Mouse (Mus musculus): ENCODE data around the gene Scamp2. TPM values are rescaled to one million over a fixed set of nuclear protein-coding genes. Genes with fewer than 3 reads are reported as not detected.

The Scamp2 gene
- polyA plus RNA-seq, 1 experiment from 2014 or later = 58.8 TPM

- WGBS = 34% methylated on average over 3 of the region's 3 CpGs
- ATAC-seq (ENCODE audit: low FRiP score) = no peak
- Histone ChIP-seq H3K4me1 (replicated peaks) (peaks cover 12% of the 10 kb centered on the region), H3K36me3 (peaks cover 10% of the 10 kb centered on the region), H3K27me3 (peaks cover 8% of the 10 kb centered on the region; the same call in 1 of the 2 replicates), H3K4me3 (no peak overlapping the region), H3K9me3 (no peaks in the 10 kb centered on the region), H3K9ac (no peak overlapping the region), H3K27ac (no peak overlapping the region), H3K4me2 (no peak overlapping the region)
These were observed 6.0 kb upstream of the Scamp2 start for GRCm38 (mm10) chr9:57554753-57555152.

- 83% methylated on average over 3 of the region's 3 CpGs for WGBS
- Histone ChIP-seq H3K9me3 (no peaks in the 10 kb centered on the region), H3K27ac (no peak overlapping the region), H3K9ac (no peak overlapping the region), H3K4me3 (no peak overlapping the region), H3K27me3 (peaks cover 8% of the 10 kb centered on the region; the same call in 1 of the 2 replicates), H3K4me2 (no peak overlapping the region), H3K4me1 (replicated peaks) (peaks cover 18% of the 10 kb centered on the region), H3K36me3 (no peaks in the 10 kb centered on the region)
- ATAC-seq (ENCODE audit: low FRiP score) = no peak
These were observed 3.5 kb upstream of the Scamp2 start for GRCm38 (mm10) chr9:57557215-57557614.

- ATAC-seq (ENCODE audit: low FRiP score) = no peak
- peaks cover 8% of the 10 kb centered on the region; the same call in 1 of the 2 replicates for H3K27me3 ChIP-seq
- WGBS = 87% methylated on average over 4 of the region's 4 CpGs
- H3K9me3 ChIP-seq = no peaks in the 10 kb centered on the region
- no peak overlapping the region for H3K27ac ChIP-seq
- no peaks in the 10 kb centered on the region for H3K36me3 ChIP-seq
- no peak overlapping the region for H3K4me2 ChIP-seq
- no peak overlapping the region for H3K9ac ChIP-seq
- no peak overlapping the region for H3K4me3 ChIP-seq
- peaks cover 25% of the 10 kb centered on the region for H3K4me1 ChIP-seq (replicated peaks)
These were observed 2.1 kb upstream of the Scamp2 start for GRCm38 (mm10) chr9:57558625-57559024.

GRCm38 (mm10) chr9:57559568-57559967 is 1.2 kb upstream of the Scamp2 start:
- WGBS = 77% methylated on average over 2 of the region's 2 CpGs
- Histone ChIP-seq H3K36me3 (no peaks in the 10 kb centered on the region), H3K4me1 (replicated peaks) (peaks cover 28% of the 10 kb centered on the region), H3K9ac (no peak overlapping the region), H3K4me3 (no peak overlapping the region), H3K9me3 (no peaks in the 10 kb centered on the region), H3K27me3 (peaks cover 8% of the 10 kb centered on the region; the same call in 1 of the 2 replicates), H3K27ac (no peak overlapping the region), H3K4me2 (no peak overlapping the region)
- no peak for ATAC-seq (ENCODE audit: low FRiP score)

- ATAC-seq (ENCODE audit: low FRiP score) = peak; percentile 8; the same call in 1 of the 2 replicates
- no peaks in the 10 kb centered on the region for H3K36me3 ChIP-seq
- WGBS = 25% methylated on average over 7 of the region's 7 CpGs
- H3K9me3 ChIP-seq = no peaks in the 10 kb centered on the region
- H3K27ac ChIP-seq = peak overlapping the region; percentile 89
- H3K4me1 ChIP-seq (replicated peaks) = peaks cover 33% of the 10 kb centered on the region
- peak overlapping the region; percentile 90 for H3K4me2 ChIP-seq
- H3K27me3 ChIP-seq = peaks cover 8% of the 10 kb centered on the region; the same call in 1 of the 2 replicates
- peak overlapping the region; percentile 74 for H3K9ac ChIP-seq
- H3K4me3 ChIP-seq = peak overlapping the region; percentile 68
These were observed 480 bp upstream of the Scamp2 start for GRCm38 (mm10) chr9:57560263-57560662.

- Histone ChIP-seq H3K27me3 (peaks cover 8% of the 10 kb centered on the region; the same call in 1 of the 2 replicates), H3K4me2 (peak overlapping the region; percentile 90), H3K27ac (no peak overlapping the region), H3K4me1 (replicated peaks) (peaks cover 42% of the 10 kb centered on the region), H3K9me3 (no peaks in the 10 kb centered on the region), H3K36me3 (no peaks in the 10 kb centered on the region), H3K9ac (peak overlapping the region; percentile 74; the same call in 1 of the 2 replicates), H3K4me3 (peak overlapping the region; percentile 68)
- ATAC-seq (ENCODE audit: low FRiP score) = no peak
- 84% methylated on average over 13 of the region's 13 CpGs for WGBS
These were observed 962 bp downstream of the Scamp2 start for GRCm38 (mm10) chr9:57561711-57562099.

GRCm38 (mm10) chr9:57562896-57563372 is 2.2 kb downstream of the Scamp2 start:
- peaks cover 3% of the 10 kb centered on the region for H3K36me3 ChIP-seq
- H3K27ac ChIP-seq = no peak overlapping the region
- peaks cover 8% of the 10 kb centered on the region; the same call in 1 of the 2 replicates for H3K27me3 ChIP-seq
- H3K4me2 ChIP-seq = no peak overlapping the region
- H3K4me3 ChIP-seq = no peak overlapping the region
- peak overlapping the region; percentile 55 for H3K9ac ChIP-seq
- H3K4me1 ChIP-seq (replicated peaks) = peaks cover 42% of the 10 kb centered on the region
- no peaks in the 10 kb centered on the region for H3K9me3 ChIP-seq
- 81% methylated on average over 4 of the region's 4 CpGs for WGBS
- no peak for ATAC-seq (ENCODE audit: low FRiP score)

GRCm38 (mm10) chr9:57564609-57565008 is 3.9 kb downstream of the Scamp2 start:
- H3K9ac ChIP-seq = no peak overlapping the region
- no peaks in the 10 kb centered on the region for H3K27me3 ChIP-seq
- peaks cover 42% of the 10 kb centered on the region for H3K4me1 ChIP-seq (replicated peaks)
- ATAC-seq (ENCODE audit: low FRiP score) = no peak
- H3K4me3 ChIP-seq = no peak overlapping the region
- WGBS = 90% methylated on average over 6 of the region's 6 CpGs
- no peak overlapping the region for H3K27ac ChIP-seq
- peaks cover 19% of the 10 kb centered on the region for H3K36me3 ChIP-seq
- H3K4me2 ChIP-seq = no peak overlapping the region
- H3K9me3 ChIP-seq = no peaks in the 10 kb centered on the region

- WGBS = 53% methylated on average over 10 of the region's 10 CpGs
- H3K36me3 ChIP-seq = peaks cover 30% of the 10 kb centered on the region
- ATAC-seq (ENCODE audit: low FRiP score) = no peak
- no peak overlapping the region for H3K4me3 ChIP-seq
- no peaks in the 10 kb centered on the region for H3K9me3 ChIP-seq
- H3K4me2 ChIP-seq = no peak overlapping the region
- peak overlapping the region; percentile 60 for H3K27ac ChIP-seq
- no peaks in the 10 kb centered on the region for H3K27me3 ChIP-seq
- peak overlapping the region; percentile 24; the same call in 1 of the 2 replicates for H3K9ac ChIP-seq
- peaks cover 38% of the 10 kb centered on the region for H3K4me1 ChIP-seq (replicated peaks)
These were observed 5.0 kb downstream of the Scamp2 start for GRCm38 (mm10) chr9:57565741-57566221.

- Histone ChIP-seq H3K4me1 (replicated peaks) (peaks cover 31% of the 10 kb centered on the region), H3K9me3 (no peaks in the 10 kb centered on the region), H3K36me3 (peaks cover 39% of the 10 kb centered on the region), H3K4me3 (no peak overlapping the region), H3K4me2 (no peak overlapping the region), H3K27ac (no peak overlapping the region), H3K27me3 (no peaks in the 10 kb centered on the region), H3K9ac (no peak overlapping the region; the same call in 1 of the 2 replicates)
- ATAC-seq (ENCODE audit: low FRiP score) = no peak
- WGBS = 63% methylated on average over 8 of the region's 8 CpGs
These were observed 6.1 kb downstream of the Scamp2 start for GRCm38 (mm10) chr9:57566846-57567245.

- Histone ChIP-seq H3K9me3 (no peaks in the 10 kb centered on the region), H3K4me2 (no peak overlapping the region), H3K27me3 (no peaks in the 10 kb centered on the region), H3K9ac (no peak overlapping the region), H3K4me1 (replicated peaks) (peaks cover 18% of the 10 kb centered on the region), H3K4me3 (no peak overlapping the region), H3K36me3 (peaks cover 44% of the 10 kb centered on the region), H3K27ac (no peak overlapping the region)
- 96% methylated on average over 6 of the region's 6 CpGs for WGBS
- ATAC-seq (ENCODE audit: low FRiP score) = no peak
These were observed 7.8 kb downstream of the Scamp2 start for GRCm38 (mm10) chr9:57568500-57568899.

GRCm38 (mm10) chr9:57574397-57574796 is 13.7 kb downstream of the Scamp2 start:
- no peak overlapping the region for H3K27ac ChIP-seq
- ATAC-seq (ENCODE audit: low FRiP score) = no peak

GRCm38 (mm10) chr9:57575577-57575976 is 14.8 kb downstream of the Scamp2 start:
- WGBS = 88% methylated on average over 3 of the region's 3 CpGs

More at GRCm38 (mm10) chr9:57574397-57574796, 13.7 kb downstream of the Scamp2 start:
- Histone ChIP-seq H3K36me3 (peaks cover 53% of the 10 kb centered on the region), H3K4me3 (no peak overlapping the region), H3K27me3 (no peaks in the 10 kb centered on the region), H3K4me1 (replicated peaks) (no peaks in the 10 kb centered on the region), H3K4me2 (no peak overlapping the region), H3K9ac (no peak overlapping the region), H3K9me3 (no peaks in the 10 kb centered on the region)

More at GRCm38 (mm10) chr9:57575577-57575976, 14.8 kb downstream of the Scamp2 start:
- no peaks in the 10 kb centered on the region for H3K9me3 ChIP-seq
- peaks cover 54% of the 10 kb centered on the region for H3K36me3 ChIP-seq
- H3K9ac ChIP-seq = no peak overlapping the region
- no peak for ATAC-seq (ENCODE audit: low FRiP score)
- H3K4me1 ChIP-seq (replicated peaks) = no peaks in the 10 kb centered on the region
- H3K4me2 ChIP-seq = no peak overlapping the region
- H3K27me3 ChIP-seq = no peaks in the 10 kb centered on the region
- no peak overlapping the region for H3K27ac ChIP-seq
- H3K4me3 ChIP-seq = no peak overlapping the region
